Mouse (Mus musculus) ZHBTc4 (cell line): ENCODE data around the gene Mt1.

Source experiments
- DNase-seq: peaks from one replicate; pipeline ENCODE4 v3.0.0-alpha.2; 2011; ENCODE audit warnings: low read depth, low spot score

The Mt1 gene

GRCm38 (mm10) chr8:94172809-94173732 lies 5.8 kb upstream of the Mt1 start:
- peak; percentile 53 for DNase-seq

DNA sequence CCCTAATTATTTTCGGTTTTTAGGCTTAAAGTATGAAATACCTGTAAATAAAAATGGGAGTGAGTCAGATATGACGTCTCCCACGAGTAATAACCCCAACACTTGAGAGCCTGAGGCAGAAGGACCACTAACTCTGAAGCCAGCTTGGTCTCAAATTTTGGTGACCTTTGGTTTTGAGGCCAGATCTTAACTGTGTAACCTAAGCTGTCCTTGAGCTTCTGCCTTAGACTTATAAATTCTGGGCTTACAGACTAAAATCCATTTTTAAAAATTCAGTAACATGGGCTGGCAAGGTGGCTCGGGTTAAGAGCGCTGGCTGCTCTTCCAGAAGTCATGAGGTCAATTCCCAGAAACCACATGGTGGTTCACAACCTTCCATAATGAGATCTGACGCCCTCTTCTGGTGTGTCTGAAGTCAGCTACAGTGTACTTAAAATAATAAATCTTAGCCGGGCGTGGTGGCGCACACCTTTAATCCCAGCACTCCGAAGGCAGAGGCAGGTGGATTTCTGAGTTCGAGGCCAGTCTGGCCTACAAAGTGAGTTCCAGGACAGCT lies 5.0 kb upstream of the Mt1 start:
- peak; percentile 44 for DNase-seq

GRCm38 (mm10) chr8:94174619-94175213 lies 4.2 kb upstream of the Mt1 start:
- peak; percentile 94 for DNase-seq

GRCm38 (mm10) chr8:94177716-94178390 lies 1.0 kb upstream of the Mt1 start:
- no peak for DNase-seq

DNA sequence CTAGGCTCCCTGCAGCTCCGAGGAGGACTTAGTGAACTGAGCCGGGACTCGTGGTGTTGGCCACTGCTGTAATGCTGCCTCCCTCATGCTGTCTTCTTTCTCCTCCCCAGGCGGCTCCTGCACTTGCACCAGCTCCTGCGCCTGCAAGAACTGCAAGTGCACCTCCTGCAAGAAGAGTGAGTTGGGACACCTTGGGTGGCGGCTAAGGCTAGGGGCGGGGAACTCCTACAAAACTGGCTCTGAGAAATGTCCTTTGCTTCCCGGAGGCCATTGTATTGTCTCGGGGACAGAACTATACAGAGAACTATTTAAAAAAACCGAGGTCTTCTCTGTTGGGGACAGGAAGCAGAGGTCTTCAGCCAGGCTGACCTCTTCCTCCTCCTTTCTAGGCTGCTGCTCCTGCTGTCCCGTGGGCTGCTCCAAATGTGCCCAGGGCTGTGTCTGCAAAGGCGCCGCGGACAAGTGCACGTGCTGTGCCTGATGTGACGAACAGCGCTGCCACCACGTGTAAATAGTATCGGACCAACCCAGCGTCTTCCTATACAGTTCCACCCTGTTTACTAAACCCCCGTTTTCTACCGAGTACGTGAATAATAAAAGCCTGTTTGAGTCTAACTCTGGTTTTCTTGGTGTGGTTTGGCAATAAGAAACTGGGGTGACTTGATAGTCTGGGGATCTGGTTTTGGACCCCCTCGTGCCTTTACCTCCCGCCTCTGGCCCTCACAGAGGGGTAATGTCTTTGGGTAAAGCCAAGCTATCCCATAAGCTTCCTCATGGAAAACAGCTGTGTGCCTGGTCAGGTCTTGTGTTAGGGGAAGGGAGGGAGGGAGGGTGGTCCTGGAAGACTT lies 1.1 kb downstream of the Mt1 start:
- DNase-seq: peak; percentile 40

- no peak for DNase-seq
Measured at GRCm38 (mm10) chr8:94180561-94180908, 1.7 kb downstream of the Mt1 start.

DNA sequence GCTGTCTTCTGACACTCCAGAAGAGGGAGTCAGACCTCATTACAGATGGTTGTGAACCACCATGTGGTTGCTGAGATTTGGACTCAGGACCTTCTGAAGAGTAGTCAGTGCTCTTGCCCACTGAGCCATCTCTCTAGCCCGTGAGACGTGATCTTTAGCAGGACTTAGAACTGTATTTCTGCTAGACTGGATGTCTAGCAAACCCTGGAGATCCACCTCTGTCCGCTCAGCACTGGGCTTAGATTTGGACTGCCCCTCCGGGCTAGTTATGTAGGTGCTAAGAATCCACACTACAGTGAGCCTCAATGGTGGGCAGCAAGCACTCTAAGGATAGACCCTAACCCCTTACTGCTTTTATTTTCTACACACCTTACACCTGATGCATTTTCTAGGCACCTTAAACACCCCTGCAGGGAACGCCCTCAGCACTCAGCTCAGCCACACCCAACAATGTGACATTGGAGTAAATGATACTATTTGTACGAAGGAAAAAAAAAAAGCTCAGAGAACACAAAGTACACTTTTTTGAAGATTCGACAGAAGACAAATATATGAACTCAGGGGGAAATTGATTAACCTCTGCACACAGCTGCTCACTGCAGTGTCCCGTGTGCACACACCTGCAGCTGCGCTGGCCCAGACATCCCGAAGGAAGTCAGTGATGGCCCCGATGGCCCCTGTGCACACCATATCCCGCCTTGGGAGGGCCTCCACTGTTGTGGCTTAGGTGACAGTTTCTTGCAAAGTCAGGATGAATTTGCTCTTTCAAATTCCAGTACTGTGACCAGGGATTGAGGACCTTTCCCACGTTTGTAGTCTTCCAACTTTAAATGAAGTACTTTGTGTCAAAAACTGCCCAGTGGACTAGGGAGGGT lies 3.4 kb downstream of the Mt1 start:
- DNase-seq: peak; percentile 27

GRCm38 (mm10) chr8:94183117-94183516 lies 4.2 kb downstream of the Mt1 start:
- peak; percentile 97 for DNase-seq

DNA sequence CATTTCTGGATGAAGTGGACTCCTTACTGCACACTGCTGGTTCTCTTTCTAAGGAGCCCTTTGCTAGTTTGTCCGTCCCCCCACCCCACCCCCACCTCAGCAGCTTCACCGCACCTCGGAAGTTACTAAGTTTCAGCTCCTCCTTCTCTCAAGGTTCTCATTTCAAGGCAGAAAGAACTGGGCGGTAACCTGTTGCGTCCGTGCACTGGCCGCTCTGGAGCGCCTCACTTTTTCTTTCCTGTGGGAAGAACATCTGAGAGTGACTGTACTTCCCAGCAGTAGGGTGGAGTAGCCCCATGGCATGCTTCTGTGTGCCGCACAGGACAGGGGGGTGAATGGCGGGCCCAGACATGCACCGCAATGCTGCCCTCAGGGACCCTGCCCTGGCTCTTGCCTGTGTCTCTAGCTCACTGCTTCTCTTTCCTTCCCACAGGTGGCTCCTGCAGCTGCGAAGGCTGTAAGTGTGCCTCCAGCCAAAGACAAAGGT lies 5.5 kb downstream of the Mt1 start:
- DNase-seq: peak; percentile 69

GRCm38 (mm10) chr8:94185791-94186190 lies 6.9 kb downstream of the Mt1 start:
- DNase-seq: peak; percentile 53

GRCm38 (mm10) chr8:94186542-94186941 lies 7.7 kb downstream of the Mt1 start:
- peak; percentile 96 for DNase-seq

GRCm38 (mm10) chr8:94187290-94188002 lies 8.6 kb downstream of the Mt1 start:
- DNase-seq: peak; percentile 64

DNA sequence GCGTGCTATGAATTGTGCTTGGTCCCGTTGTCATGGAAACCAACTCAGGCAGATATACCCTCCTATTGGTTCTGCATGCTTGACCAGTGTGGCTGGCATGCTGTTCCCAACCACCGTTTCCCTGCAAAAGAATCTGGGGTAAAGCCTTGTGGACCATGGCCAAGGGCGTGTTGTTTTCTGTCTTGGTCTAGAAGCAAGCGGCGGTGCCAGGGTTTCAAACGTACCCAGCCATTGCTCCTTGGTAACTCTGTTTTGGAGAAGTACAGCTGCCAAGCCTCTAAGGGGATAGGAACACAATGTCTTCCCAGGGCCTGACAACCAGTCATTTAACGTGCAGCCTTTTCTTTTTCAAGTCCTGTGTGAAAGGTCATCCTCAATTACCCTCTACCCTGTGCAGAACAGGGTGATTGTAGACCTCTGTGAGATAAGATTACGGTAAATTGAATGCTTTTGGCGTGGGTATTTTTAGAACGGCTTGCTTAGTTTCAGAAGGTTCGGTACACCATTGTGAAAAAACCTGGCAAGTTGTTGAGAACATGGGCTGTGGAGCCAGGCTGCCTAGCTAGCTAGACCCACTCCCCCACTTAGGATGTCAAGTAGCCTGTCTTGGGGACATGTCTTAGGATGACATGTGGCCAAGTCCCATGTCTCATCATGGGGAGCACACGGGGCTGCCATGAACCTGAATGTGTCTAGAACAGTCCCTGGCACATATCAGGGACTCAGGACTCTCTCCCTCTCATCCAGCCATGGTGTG lies 10.6 kb downstream of the Mt1 start:
- no peak for DNase-seq

DNA sequence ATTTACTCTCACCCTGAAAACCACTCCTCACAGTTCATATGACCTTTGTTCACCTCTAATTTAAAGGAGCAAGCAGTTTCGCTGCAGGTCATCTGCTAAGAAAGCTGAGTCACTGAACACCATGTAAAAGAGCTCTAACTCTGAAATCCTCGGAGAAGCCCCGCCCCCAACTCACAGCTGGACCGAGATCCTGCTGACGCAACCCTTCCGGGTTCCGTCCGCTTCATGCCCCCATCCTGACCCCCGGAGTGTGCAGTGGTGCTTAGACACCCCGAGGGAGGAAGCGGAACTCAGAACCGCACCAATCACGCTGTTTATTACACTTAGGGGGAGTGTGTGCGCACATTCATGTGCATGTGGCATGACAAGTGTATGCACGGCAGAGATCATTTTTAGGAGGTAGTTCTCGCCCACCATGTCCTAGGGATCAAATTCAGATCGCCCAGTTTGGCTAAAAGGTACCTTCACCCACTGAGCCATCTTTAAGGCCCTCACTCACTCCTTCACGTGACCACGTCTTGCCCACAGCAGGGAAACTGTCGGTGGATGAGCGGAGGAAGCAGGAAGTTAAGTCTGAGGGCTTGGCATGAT lies 12.3 kb downstream of the Mt1 start:
- peak; percentile 91 for DNase-seq

DNA sequence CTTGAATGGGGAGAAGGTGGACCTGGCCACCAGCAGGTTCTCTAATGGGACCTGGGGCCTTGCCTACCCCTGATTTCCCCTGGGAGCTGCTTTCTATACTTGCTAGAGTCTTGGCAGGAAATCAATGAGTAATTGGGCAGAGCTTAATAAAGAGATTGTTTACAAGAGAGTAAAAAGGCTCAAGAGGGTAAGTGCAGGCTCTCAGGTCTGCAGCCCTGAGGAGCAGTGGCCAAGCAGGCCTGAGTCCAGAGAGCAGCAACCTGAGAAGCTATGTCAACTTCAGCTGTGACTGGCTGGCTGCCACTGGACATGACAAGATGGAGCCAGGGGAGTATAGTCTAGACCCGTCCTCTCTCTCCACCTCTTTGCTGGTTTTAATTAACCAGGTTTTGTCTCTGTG lies 14.0 kb downstream of the Mt1 start:
- no peak for DNase-seq

- DNase-seq: no peak
Measured at GRCm38 (mm10) chr8:94194591-94195223, 15.8 kb downstream of the Mt1 start.

- DNase-seq: peak; percentile 83
Measured at GRCm38 (mm10) chr8:94199202-94199869, 20.5 kb downstream of the Mt1 start.
